Mouse (Mus musculus): ENCODE results near the gene Ly9.

Ly9 gene

GRCm38 (mm10) chr1:171607176-171607575, at the start of gene Ly9:
TSS of gene Ly9 (minus strand) at chr1:171607410.
- no peak for DNase-seq (ENCODE audit: low spot score)

GRCm38 (mm10) chr1:171652734-171653133, 45.5 kb upstream of the Ly9 start, which contains the start of gene Slamf7:
TSS of gene Slamf7 (minus strand) at chr1:171653035.
- DNase-seq (ENCODE audit: low spot score): no peak

GRCm38 (mm10) chr1:171648840-171649239, 41.6 kb upstream of the Ly9 start:
- no peak for DNase-seq (ENCODE audit: low spot score)

GRCm38 (mm10) chr1:171647716-171648115, 40.5 kb upstream of the Ly9 start:
- no peak for DNase-seq (ENCODE audit: low spot score)

GRCm38 (mm10) chr1:171646429-171646940, 39.3 kb upstream of the Ly9 start:
- DNase-seq (ENCODE audit: low spot score): no peak

- DNase-seq (ENCODE audit: low spot score): no peak
These were observed 36.4 kb upstream of the Ly9 start for GRCm38 (mm10) chr1:171643612-171644011.

GRCm38 (mm10) chr1:171640796-171641195, 33.6 kb upstream of the Ly9 start:
- no peak for DNase-seq (ENCODE audit: low spot score)

GRCm38 (mm10) chr1:171638686-171639085, 31.5 kb upstream of the Ly9 start:
- no peak for DNase-seq (ENCODE audit: low spot score)

GRCm38 (mm10) chr1:171637101-171637500, 29.9 kb upstream of the Ly9 start:
- DNase-seq (ENCODE audit: low spot score): no peak

- DNase-seq (ENCODE audit: low spot score): no peak
These were observed 28.5 kb upstream of the Ly9 start for GRCm38 (mm10) chr1:171635696-171636095.

GRCm38 (mm10) chr1:171631447-171631846, 24.2 kb upstream of the Ly9 start:
- no peak for DNase-seq (ENCODE audit: low spot score)

- DNase-seq (ENCODE audit: low spot score): no peak
These were observed 23.7 kb upstream of the Ly9 start for GRCm38 (mm10) chr1:171630912-171631311.

- DNase-seq (ENCODE audit: low spot score): no peak
These were observed 22.8 kb upstream of the Ly9 start for GRCm38 (mm10) chr1:171630041-171630440.

- no peak for DNase-seq (ENCODE audit: low spot score)
These were observed 22.0 kb upstream of the Ly9 start for GRCm38 (mm10) chr1:171629168-171629567.

- no peak for DNase-seq (ENCODE audit: low spot score)
These were observed 20.6 kb upstream of the Ly9 start for GRCm38 (mm10) chr1:171627801-171628200.

- no peak for DNase-seq (ENCODE audit: low spot score)
These were observed 12.9 kb upstream of the Ly9 start for GRCm38 (mm10) chr1:171620091-171620490.

GRCm38 (mm10) chr1:171619645-171620044, 12.4 kb upstream of the Ly9 start:
- no peak for DNase-seq (ENCODE audit: low spot score)

- DNase-seq (ENCODE audit: low spot score): no peak
These were observed 11.8 kb upstream of the Ly9 start for GRCm38 (mm10) chr1:171619001-171619400.

GRCm38 (mm10) chr1:171616881-171617515, 9.8 kb upstream of the Ly9 start:
- no peak for DNase-seq (ENCODE audit: low spot score)

- DNase-seq (ENCODE audit: low spot score): no peak
These were observed 6.8 kb upstream of the Ly9 start for GRCm38 (mm10) chr1:171613962-171614361.

GRCm38 (mm10) chr1:171610781-171611180, 3.6 kb upstream of the Ly9 start:
- DNase-seq (ENCODE audit: low spot score): no peak

- no peak for DNase-seq (ENCODE audit: low spot score)
These were observed 2.8 kb upstream of the Ly9 start for GRCm38 (mm10) chr1:171610026-171610425.

- DNase-seq (ENCODE audit: low spot score): no peak
These were observed 554 bp downstream of the Ly9 start for GRCm38 (mm10) chr1:171606656-171607055.

GRCm38 (mm10) chr1:171604686-171605085, 2.5 kb downstream of the Ly9 start:
- DNase-seq (ENCODE audit: low spot score): no peak

Measured in yolk sac, embryonic 10.5 days (tissue).